Mouse (Mus musculus): Measurements from ENCODE around the gene Rgs4. TPM values are rescaled to one million over a fixed set of nuclear protein-coding genes. Genes with fewer than 3 reads are reported as not detected.

Rgs4 gene
- polyA plus RNA-seq, 1 experiment from 2014 or later: 16.3 TPM

GRCm38 (mm10) chr1:169697236-169697635 is 50.2 kb downstream of the Rgs4 start:
- Histone ChIP-seq H3K36me3 (ENCODE audit: insufficient read depth, low read length) (no peaks in the 10 kb centered on the region), H3K27ac (ENCODE audit: low read length) (no peak overlapping the region), H3K27me3 (replicated peaks; ENCODE audit: insufficient read depth, low read length) (no peaks in the 10 kb centered on the region), H3K4me3 (ENCODE audit: low read depth, low read length) (no peak overlapping the region), H3K9me3 (ENCODE audit: low read length) (no peaks in the 10 kb centered on the region), H3K9ac (replicated peaks; ENCODE audit: low read depth) (no peak overlapping the region), H3K4me1 (ENCODE audit: insufficient read depth, low read depth, low read length) (no peaks in the 10 kb centered on the region), H3K4me2 (replicated peaks; ENCODE audit: low read depth, low read length) (no peak overlapping the region)
- WGBS: 71% methylated on average over 4 of the region's 4 CpGs
- ATAC-seq (no peak), DNase-seq (ENCODE audit: low spot score) (no peak)
- no peak for TF ChIP-seq EP300 (IDR thresholded peaks at IDR 0.05)

GRCm38 (mm10) chr1:169695356-169695755 is 52.1 kb downstream of the Rgs4 start:
- no peaks in the 10 kb centered on the region for H3K4me1 ChIP-seq (ENCODE audit: insufficient read depth, low read depth, low read length)
- no peak for DNase-seq (ENCODE audit: low spot score)
- H3K36me3 ChIP-seq (ENCODE audit: insufficient read depth, low read length): no peaks in the 10 kb centered on the region
- no peak overlapping the region for H3K27ac ChIP-seq (ENCODE audit: low read length)
- no peak overlapping the region for H3K9ac ChIP-seq (replicated peaks; ENCODE audit: low read depth)
- H3K4me3 ChIP-seq (ENCODE audit: low read depth, low read length): no peak overlapping the region
- no peaks in the 10 kb centered on the region for H3K27me3 ChIP-seq (replicated peaks; ENCODE audit: insufficient read depth, low read length)
- 75% methylated on average over 3 of the region's 3 CpGs for WGBS
- no peak for TF ChIP-seq EP300 (IDR thresholded peaks at IDR 0.05)
- TF ChIP-seq CTCF (IDR thresholded peaks at IDR 0.05): no peak
- H3K9me3 ChIP-seq (ENCODE audit: low read length): no peaks in the 10 kb centered on the region
- ATAC-seq: no peak
- no peak overlapping the region for H3K4me2 ChIP-seq (replicated peaks; ENCODE audit: low read depth, low read length)

- DNase-seq (ENCODE audit: low spot score) (peak; percentile 65), ATAC-seq (peak; percentile 72)
- Histone ChIP-seq H3K27ac (ENCODE audit: low read length) (no peak overlapping the region), H3K9me3 (ENCODE audit: low read length) (no peaks in the 10 kb centered on the region), H3K4me1 (ENCODE audit: insufficient read depth, low read depth, low read length) (no peaks in the 10 kb centered on the region), H3K9ac (replicated peaks; ENCODE audit: low read depth) (no peak overlapping the region), H3K4me3 (ENCODE audit: low read depth, low read length) (no peak overlapping the region), H3K36me3 (ENCODE audit: insufficient read depth, low read length) (no peaks in the 10 kb centered on the region), H3K27me3 (replicated peaks; ENCODE audit: insufficient read depth, low read length) (no peaks in the 10 kb centered on the region), H3K4me2 (replicated peaks; ENCODE audit: low read depth, low read length) (no peak overlapping the region)
- WGBS: 29% methylated on average over 3 of the region's 3 CpGs
- TF ChIP-seq EP300 (IDR thresholded peaks at IDR 0.05) (peak; percentile 86), CTCF (IDR thresholded peaks at IDR 0.05) (no peak)
Observed at GRCm38 (mm10) chr1:169693537-169693936, 53.9 kb downstream of the Rgs4 start.

- Histone ChIP-seq H3K4me2 (replicated peaks; ENCODE audit: low read depth, low read length) (no peak overlapping the region), H3K4me1 (ENCODE audit: insufficient read depth, low read depth, low read length) (no peaks in the 10 kb centered on the region), H3K9me3 (ENCODE audit: low read length) (no peaks in the 10 kb centered on the region), H3K36me3 (ENCODE audit: insufficient read depth, low read length) (no peaks in the 10 kb centered on the region), H3K4me3 (ENCODE audit: low read depth, low read length) (no peak overlapping the region), H3K27ac (ENCODE audit: low read length) (no peak overlapping the region), H3K27me3 (replicated peaks; ENCODE audit: insufficient read depth, low read length) (no peaks in the 10 kb centered on the region), H3K9ac (replicated peaks; ENCODE audit: low read depth) (no peak overlapping the region)
- ATAC-seq: no peak
- TF ChIP-seq EP300 (IDR thresholded peaks at IDR 0.05): no peak
- no peak for TF ChIP-seq CTCF (IDR thresholded peaks at IDR 0.05)
- no peak for DNase-seq (ENCODE audit: low spot score)
- 58% methylated on average over 2 of the region's 2 CpGs for WGBS
Observed at GRCm38 (mm10) chr1:169693040-169693439, 54.4 kb downstream of the Rgs4 start.

Other genes starting within 250 kb of the Rgs4 start
- gene Nuf2, start 216.2 kb downstream of the Rgs4 start, polyA plus RNA-seq (2015; fragmentation: Nextera tagmentation; extraction: Ambion mirVana): 3.2 and 3.9 TPM in 2 replicates
- gene Rgs5, start 92.1 kb downstream of the Rgs4 start, polyA plus RNA-seq (2015; fragmentation: Nextera tagmentation; extraction: Ambion mirVana): 6.0 and 6.8 TPM in 2 replicates
- gene Ccdc190, start 181.0 kb upstream of the Rgs4 start, polyA plus RNA-seq (2015; fragmentation: Nextera tagmentation; extraction: Ambion mirVana): 0.25 TPM in 1 of 2 replicates, not detected in the other
- gene Hsd17b7, start 221.6 kb upstream of the Rgs4 start, polyA plus RNA-seq (2015; fragmentation: Nextera tagmentation; extraction: Ambion mirVana): 11.8 and 14.5 TPM in 2 replicates